Mouse (Mus musculus): ENCODE measurements around the gene C1ql1.

Gene C1ql1

GRCm38 (mm10) chr11:102958431-102958830 is 11.9 kb upstream of the C1ql1 start:
- no peak for DNase-seq (ENCODE audit: low spot score in 2 of 2)

- DNase-seq (ENCODE audit: low spot score in 2 of 2): no peak
Measured at GRCm38 (mm10) chr11:102957692-102958091, 11.2 kb upstream of the C1ql1 start.

- peak in 1 of 2 experiments; percentile 46 for DNase-seq (ENCODE audit: low spot score in 2 of 2)
Measured at GRCm38 (mm10) chr11:102956962-102957614, 10.6 kb upstream of the C1ql1 start.

- DNase-seq (ENCODE audit: low spot score in 2 of 2): no peak
Measured at GRCm38 (mm10) chr11:102952922-102953321, 6.4 kb upstream of the C1ql1 start.

- peak in 1 of 2 experiments; percentile 43 for DNase-seq (ENCODE audit: low spot score in 2 of 2)
Measured at GRCm38 (mm10) chr11:102948043-102948961, 1.8 kb upstream of the C1ql1 start.

- no peak for DNase-seq (ENCODE audit: low spot score in 2 of 2)
Measured at GRCm38 (mm10) chr11:102946992-102947343, 480 bp upstream of the C1ql1 start.

DNA sequence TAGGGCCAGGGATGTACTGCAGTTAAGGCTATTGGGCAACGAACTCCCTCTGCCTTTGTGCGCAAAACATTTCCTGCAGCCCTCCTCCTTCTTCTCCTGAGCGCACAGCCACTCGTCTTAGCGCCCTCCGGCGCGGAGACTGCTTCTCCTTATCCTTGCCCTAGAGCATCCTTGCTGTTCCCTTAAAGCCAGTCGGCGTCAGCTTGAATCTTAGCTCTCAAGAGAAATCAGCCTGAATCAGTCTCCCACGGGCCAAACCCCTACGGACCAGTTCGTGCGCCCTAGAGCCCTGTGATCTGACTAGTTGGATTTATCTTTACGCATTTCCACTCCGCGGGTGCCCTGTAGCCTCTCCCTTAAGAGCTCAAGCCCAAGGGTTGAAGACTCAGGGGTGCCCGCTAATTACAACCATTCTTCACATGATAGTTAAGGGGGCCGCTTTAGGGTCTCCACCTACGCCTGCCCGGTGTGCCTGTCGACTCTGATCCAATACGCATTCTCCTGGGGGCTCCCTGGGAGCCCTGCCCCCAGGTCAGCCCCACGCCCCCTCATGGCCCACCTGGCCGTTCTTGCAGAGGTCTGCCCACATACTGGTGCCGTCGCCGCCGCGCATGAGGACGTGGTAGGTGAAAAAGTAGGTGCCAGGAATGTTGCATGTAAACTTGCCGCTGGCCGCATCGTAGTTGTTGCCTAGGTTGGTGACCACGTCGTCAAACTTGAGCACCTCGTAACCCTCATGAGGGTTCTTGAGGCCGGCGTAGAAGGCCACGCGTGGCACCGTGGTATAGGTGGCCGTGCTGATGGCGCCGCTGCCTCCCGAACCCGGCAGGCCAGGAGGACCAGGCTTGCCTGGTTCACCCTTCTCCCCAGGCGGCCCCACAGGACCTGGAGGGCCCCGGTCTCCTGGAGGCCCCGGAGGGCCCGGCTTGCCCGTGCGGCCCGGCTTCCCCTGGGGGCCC is 903 bp downstream of the C1ql1 start:
- DNase-seq (ENCODE audit: low spot score in 2 of 2): no peak

- no peak for DNase-seq (ENCODE audit: low spot score in 2 of 2)
Measured at GRCm38 (mm10) chr11:102941236-102941635, 5.3 kb downstream of the C1ql1 start.

GRCm38 (mm10) chr11:102939024-102939675 is 7.3 kb downstream of the C1ql1 start:
- no peak for DNase-seq (ENCODE audit: low spot score in 2 of 2)

DNA sequence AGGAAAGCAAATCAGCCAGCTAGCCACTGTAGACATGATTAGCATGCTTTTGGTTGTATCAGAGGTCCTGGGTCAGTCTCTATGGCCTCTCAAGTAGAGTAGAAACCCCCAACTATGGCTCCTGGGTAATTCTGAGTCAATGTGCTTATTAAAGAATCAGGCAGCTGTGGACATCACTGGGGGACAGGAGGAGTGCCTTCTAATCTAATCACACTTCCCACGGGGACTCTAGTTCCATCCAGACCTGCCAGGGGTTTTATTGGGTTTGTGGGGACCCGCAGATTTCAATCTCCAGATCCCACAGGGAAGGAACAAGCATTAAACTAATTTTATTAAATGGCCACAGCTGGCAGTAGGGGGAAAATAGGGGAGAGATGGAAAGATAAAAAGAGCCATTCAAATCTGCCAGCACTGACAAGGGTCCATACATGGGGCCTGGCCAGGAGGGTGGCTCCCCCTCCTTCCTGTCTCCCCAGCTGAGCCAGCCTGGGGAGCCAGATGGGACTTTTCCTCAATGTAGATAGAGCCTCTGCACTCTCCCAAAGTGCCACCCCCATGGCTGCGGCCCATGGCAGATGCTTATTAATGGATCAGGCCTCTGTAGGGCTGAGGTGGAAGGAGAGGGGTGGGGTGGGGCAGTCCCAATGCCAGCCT is 8.8 kb downstream of the C1ql1 start:
- no peak for DNase-seq (ENCODE audit: low spot score in 2 of 2)

- no peak for DNase-seq (ENCODE audit: low spot score in 2 of 2)
Measured at GRCm38 (mm10) chr11:102936272-102936671, 10.2 kb downstream of the C1ql1 start.

GRCm38 (mm10) chr11:102930672-102931071 is 15.8 kb downstream of the C1ql1 start:
- no peak for DNase-seq (ENCODE audit: low spot score in 2 of 2)

GRCm38 (mm10) chr11:102925351-102925717 is 21.2 kb downstream of the C1ql1 start:
- no peak for DNase-seq (ENCODE audit: low spot score in 2 of 2)

DNA sequence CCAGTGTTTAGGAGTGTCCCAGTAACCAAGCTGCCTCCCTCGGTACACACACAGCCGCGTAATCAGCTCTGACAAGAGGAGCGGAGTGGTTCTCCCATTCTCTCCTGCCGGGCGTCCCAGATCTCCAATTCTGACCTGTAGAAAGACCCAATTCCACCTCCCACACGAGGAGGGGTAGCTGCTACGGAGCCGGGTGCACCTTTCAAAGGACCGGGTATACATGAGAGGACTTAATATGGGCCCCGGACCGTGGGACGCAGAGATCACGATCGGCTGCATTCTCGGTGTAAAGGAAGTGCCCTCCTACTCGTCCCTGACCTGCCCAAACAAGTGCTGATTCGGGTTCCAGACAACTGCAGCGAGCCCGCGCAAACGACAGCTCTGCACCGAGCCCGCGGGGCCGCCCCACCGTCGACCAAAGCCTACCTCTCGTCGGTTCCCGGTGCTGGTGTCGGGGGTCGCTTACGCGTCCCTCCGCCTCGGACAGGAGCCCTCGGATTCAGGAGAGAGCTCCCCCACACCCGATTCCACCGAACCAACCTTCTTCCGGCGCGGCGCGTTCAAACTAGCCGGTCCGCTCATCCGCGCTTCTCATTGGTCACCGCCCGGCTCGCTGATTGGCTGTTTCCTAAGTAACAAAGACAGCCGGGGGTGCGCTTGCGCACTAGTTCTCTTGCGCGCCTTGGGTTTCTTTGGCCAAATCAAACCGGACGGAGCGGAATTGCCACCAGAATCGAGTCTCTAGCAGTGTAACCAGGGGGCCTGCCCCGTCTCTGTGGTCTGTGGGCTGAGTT is 21.7 kb downstream of the C1ql1 start, which contains the start of gene Kif18b:
Gene Kif18b, minus strand, starts transcription at position 568 of the 794 bp plus-strand sequence.
- DNase-seq (ENCODE audit: low spot score in 2 of 2): peak; percentile 91 to 95

DNA sequence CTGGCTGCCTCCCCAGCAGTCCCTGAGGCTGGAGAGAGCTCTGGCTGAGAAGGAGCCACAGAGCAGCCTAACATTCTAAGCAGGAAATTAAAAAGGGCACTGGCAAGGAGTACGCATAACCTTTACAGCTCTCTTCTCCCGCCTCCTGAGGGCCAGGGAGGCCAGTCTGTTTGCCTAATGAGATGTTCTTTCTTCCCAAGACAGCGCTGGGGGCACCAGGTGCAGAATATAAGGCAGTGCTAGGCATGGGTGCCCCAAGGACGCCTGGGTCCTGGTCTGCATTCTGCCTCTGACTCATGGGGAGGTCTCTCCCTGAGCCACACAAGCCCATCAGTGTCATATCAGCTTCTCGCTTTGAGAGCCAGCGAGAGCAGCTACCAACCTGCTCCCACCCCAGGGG is 25.0 kb downstream of the C1ql1 start:
- no peak for DNase-seq (ENCODE audit: low spot score in 2 of 2)

DNA sequence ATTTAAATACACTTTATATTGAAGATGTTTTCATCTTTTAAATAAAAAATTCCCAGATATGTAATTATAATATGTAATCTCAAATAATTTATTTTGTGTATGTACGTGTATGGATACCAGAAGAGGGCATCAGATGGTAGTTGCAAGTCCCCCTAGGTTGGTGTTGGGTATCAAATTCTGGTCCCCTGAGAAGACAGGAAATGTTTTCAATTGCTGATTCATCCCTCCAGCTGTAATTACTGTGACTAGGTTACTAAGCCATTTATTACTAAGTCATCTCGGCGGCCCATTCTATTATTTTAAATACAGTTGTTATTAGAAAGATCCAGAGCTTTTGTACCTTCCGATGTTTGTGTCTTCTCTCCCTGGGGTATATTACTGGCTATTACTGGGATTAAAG is 28.4 kb downstream of the C1ql1 start:
- DNase-seq (ENCODE audit: low spot score in 2 of 2): no peak

DNA sequence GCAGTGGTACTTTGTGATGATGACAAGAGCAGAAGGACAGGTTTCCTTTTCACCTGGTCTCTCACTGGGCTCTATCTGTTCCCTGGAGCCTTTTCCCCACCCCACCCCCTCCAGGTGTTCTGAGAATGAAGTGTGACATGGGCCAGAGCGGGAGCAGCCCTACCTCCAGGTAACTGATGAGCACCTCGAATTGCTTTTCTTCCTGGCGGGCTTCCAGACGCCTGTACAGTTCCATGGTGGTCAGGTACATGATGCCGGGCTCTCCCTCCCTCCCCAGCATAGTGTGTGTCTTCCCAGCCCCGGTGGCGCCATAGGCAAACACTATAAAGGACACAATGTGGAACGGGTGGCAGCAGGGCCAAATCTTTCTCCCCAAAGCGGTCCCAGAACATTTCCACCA is 31.1 kb downstream of the C1ql1 start:
- no peak for DNase-seq (ENCODE audit: low spot score in 2 of 2)

GRCm38 (mm10) chr11:102911376-102911775 is 35.1 kb downstream of the C1ql1 start:
- no peak for DNase-seq (ENCODE audit: low spot score in 2 of 2)

GRCm38 (mm10) chr11:102903654-102904053 is 42.8 kb downstream of the C1ql1 start:
- no peak for DNase-seq (ENCODE audit: low spot score in 2 of 2)

GRCm38 (mm10) chr11:102902107-102902506 is 44.4 kb downstream of the C1ql1 start:
- no peak for DNase-seq (ENCODE audit: low spot score in 2 of 2)
